Mouse (Mus musculus): ENCODE measurements around the gene Vmn2r87.
A peak's percentile ranks its signal among the peaks of the same experiment; 100 is the strongest.
"Not testable (repeated sequence)": the region's sequence is repeated elsewhere in the genome, so short reads cannot be mapped to it uniquely, and the experiment has no call there.

Vmn2r87 gene

DNA sequence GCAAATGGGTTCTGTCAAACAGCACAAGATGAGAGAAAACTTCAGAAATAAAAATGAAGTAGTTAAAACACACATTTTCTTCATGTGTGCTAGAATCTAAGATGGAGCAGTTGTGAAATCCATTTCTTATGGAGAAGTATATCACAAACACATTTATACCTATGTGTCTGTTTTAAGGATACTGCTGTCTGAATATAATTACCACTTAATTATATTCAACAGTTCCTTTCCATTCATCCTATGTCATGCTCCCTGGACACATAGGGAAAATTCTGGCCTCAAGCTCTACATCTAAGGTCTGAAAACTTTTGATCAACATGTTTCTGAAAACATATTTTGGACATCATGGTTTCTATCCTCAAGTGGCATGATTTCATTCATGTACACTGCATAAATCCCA is at the start of gene Vmn2r87:
Gene Vmn2r87 (minus strand): TSS at position 101 of the 400 bp plus-strand sequence.
- no peak for DNase-seq (ENCODE audit: low spot score)

DNA sequence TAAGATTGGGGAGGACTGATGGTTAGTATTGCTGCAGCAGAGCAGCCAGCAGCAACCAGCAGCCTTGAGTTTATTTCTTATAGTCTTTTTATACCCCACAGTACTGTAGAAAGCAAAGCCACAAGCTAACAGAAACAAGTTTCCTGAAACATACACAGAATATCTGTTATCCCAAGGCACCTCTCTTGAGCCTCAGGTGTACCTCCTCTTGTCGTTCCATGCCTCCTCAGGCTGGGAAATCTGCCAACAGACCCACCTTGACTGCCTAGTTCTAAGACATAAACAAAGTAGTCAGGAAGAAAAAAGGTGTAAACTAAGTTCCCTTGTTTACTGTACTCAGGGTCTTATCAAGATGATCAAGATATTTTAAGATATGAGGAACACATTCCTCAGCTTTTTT is 47.1 kb upstream of the Vmn2r87 start:
- DNase-seq (ENCODE audit: low spot score), result peak; percentile 68

GRCm38 (mm10) chr10:130541931-130542691 is 44.9 kb upstream of the Vmn2r87 start:
- DNase-seq (ENCODE audit: low spot score), result peak; percentile 85

DNA sequence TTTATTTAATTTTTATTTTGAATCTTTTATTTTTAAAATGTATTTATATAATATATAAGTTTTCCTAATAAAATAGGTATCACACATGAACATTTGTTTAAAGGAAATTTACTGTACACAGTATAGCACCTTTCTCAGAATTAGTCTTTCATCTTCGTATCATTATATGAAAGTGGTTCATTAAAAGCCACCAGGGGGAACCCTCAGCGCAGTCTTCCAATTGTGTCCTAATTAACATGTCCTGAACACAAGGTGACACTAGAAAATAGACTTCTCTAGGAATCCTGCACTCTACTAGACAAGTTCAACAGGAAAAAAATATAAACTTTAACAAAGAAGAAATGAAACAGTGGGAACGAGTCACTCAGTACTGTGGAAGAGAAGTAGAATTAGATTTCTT is 38.9 kb upstream of the Vmn2r87 start:
- DNase-seq (ENCODE audit: low spot score), result peak; percentile 27

- DNase-seq (ENCODE audit: low spot score), result no peak
Measured at GRCm38 (mm10) chr10:130527926-130528325, 30.7 kb upstream of the Vmn2r87 start.

DNA sequence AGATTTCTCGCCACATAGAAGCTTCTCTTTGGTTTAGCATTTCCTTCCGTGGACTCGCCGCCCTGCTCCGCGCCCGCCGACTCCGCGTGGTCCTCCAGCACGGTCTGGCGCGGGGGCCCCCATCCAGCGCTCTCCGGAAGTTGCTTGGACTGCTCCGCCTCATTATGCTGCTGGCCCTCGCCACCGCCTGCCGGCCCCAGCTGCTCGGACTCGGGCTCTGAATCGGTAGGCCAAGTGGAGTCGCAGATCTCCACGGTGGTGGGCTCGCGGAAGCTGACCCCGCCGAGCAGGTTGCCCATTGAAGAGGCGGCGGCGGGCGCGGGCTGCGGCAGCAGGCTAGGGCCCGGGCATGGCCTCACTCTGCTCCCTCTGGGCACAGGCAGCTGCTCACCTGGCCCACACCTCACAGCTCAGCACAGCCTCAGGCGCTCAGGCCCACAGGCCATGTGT is 26.9 kb downstream of the Vmn2r87 start:
- DNase-seq (ENCODE audit: low spot score), result no peak

GRCm38 (mm10) chr10:130455950-130456349 is 41.2 kb downstream of the Vmn2r87 start, which contains the start of gene Vmn2r86:
Gene Vmn2r86, minus strand, starts transcription at chr10:130456050.
- DNase-seq (ENCODE audit: low spot score), result not testable (repeated sequence)

GRCm38 (mm10) chr10:130444776-130445175 is 52.4 kb downstream of the Vmn2r87 start:
- no peak for DNase-seq (ENCODE audit: low spot score)

GRCm38 (mm10) chr10:130434185-130434898 is 62.9 kb downstream of the Vmn2r87 start:
- not testable (repeated sequence) for DNase-seq (ENCODE audit: low spot score)

DNA sequence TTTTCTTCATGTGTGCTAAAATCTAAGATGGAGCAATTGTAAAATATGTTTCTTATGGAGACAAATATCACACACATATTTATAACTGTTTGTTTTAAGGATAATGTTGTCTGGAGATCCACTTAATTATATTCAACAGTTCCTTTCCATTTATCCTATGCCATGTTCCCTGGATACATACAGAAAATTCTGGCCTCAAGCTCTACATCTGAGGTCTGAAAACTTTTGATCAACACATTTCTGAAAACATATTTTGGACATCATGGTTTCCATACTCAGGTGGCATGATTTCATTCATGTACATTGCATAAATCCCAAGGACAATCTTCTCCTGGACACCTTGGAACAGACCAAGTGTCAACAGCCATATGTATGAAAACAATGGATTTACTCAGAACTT is 67.6 kb downstream of the Vmn2r87 start, which contains the start of gene Vmn2r85:
Gene Vmn2r85 (minus strand): TSS at position 101 of the 400 bp plus-strand sequence.
- DNase-seq (ENCODE audit: low spot score), result not testable (repeated sequence)

- DNase-seq (ENCODE audit: low spot score), result not testable (repeated sequence)
Measured at GRCm38 (mm10) chr10:130422368-130422767, 74.8 kb downstream of the Vmn2r87 start.

Measured in lung, postnatal 25 days (tissue).